Mouse (Mus musculus): ENCODE results near the gene Prdm10.
A peak's percentile ranks its signal among the peaks of the same experiment; 100 is the strongest.

Gene Prdm10

DNA sequence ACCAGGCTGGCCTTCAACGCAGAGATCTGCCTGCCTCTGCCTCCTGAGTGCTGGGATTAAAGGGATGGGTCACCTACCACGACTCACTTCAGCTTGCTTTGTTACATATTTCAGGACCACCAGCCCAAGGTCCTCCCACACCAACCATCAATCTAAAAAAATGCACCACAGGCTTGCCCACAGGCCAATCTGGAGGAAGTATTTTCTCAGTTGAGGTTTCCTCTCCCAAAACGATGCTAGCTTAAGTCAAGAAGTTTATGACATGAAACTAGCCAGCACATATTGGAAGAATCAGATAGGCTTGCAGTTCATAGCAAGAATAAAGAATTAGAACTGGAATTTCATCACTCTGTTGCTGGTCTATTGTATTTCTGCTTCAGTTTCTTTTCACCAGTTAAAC is 24.0 kb downstream of the Prdm10 start:
- no peak for DNase-seq (ENCODE audit: low spot score)

- no peak for DNase-seq (ENCODE audit: low spot score)
Measured at GRCm38 (mm10) chr9:31305117-31305516, 24.8 kb downstream of the Prdm10 start.

- no peak for DNase-seq (ENCODE audit: low spot score)
Measured at GRCm38 (mm10) chr9:31305807-31306206, 25.5 kb downstream of the Prdm10 start.

- DNase-seq (ENCODE audit: low spot score): no peak
Measured at GRCm38 (mm10) chr9:31307232-31307631, 26.9 kb downstream of the Prdm10 start.

DNA sequence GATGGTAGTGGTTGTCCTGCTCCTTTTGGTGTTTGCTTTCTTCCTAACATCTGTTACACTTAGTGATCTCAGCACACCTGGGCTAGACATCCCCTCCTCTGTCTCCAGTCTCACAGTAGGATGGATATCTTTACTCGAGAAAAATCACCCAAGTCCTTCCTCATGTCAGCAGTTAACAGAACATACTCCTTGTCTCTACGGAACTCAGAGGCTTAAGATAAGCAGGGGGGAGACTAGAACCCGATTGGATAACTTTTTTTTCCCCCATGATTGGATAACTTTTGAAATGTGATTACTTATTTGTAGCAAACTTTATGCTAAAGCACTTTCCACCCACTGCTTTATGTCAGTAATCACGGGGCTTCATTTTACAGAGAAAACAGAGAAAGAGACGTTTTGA is 28.7 kb downstream of the Prdm10 start:
- DNase-seq (ENCODE audit: low spot score): no peak

GRCm38 (mm10) chr9:31310662-31311061 is 30.3 kb downstream of the Prdm10 start:
- no peak for DNase-seq (ENCODE audit: low spot score)

- no peak for DNase-seq (ENCODE audit: low spot score)
Measured at GRCm38 (mm10) chr9:31313876-31314275, 33.5 kb downstream of the Prdm10 start.

GRCm38 (mm10) chr9:31315983-31316382 is 35.6 kb downstream of the Prdm10 start:
- peak; percentile 52 for DNase-seq (ENCODE audit: low spot score)

- DNase-seq (ENCODE audit: low spot score): no peak
Measured at GRCm38 (mm10) chr9:31318956-31319355, 38.6 kb downstream of the Prdm10 start.

- DNase-seq (ENCODE audit: low spot score): no peak
Measured at GRCm38 (mm10) chr9:31320734-31321133, 40.4 kb downstream of the Prdm10 start.

GRCm38 (mm10) chr9:31321526-31321925 is 41.2 kb downstream of the Prdm10 start:
- DNase-seq (ENCODE audit: low spot score): no peak

- no peak for DNase-seq (ENCODE audit: low spot score)
Measured at GRCm38 (mm10) chr9:31322090-31322489, 41.8 kb downstream of the Prdm10 start.

DNA sequence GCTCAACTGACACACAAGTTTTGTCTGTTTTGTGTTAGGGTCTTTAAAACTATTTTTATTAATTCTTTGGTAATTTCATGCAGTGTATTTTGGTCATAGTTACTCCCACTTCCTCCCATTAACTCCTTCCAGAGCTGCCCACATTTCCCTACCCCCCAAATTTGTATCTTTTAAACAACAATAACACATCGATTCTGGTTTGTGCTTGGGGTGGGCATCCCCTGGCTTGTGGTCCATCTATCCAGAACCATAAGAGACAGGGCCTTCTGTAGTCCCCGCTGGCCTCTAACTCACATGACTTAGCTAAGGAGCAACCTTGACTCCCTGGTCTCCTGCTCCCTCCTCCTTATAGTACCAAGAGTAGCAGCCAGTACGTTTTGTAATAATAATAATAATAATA is 50.5 kb downstream of the Prdm10 start:
- DNase-seq (ENCODE audit: low spot score): no peak

DNA sequence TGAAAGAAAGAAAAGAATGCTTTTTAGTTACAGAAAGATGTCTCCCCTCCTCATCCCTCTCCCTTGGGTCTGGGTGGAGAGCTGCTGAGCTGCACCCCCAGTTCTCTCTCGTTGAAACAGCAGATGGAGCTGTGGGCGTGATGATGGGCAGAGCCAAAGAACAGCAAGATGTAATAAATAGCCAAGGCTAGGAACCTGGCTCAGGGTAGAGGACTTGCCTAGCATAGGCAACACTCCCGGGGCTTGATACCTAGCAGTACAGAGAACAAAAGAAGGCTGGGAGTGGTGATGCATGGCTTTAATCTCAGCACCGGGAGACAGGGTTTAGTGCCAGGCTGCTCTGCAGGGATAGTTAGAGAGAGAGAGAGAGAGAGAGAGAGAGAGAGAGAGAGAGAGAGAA is 50.9 kb downstream of the Prdm10 start:
- no peak for DNase-seq (ENCODE audit: low spot score)

GRCm38 (mm10) chr9:31331906-31332305 is 51.6 kb downstream of the Prdm10 start:
- peak; percentile 66 for DNase-seq (ENCODE audit: low spot score)

DNA sequence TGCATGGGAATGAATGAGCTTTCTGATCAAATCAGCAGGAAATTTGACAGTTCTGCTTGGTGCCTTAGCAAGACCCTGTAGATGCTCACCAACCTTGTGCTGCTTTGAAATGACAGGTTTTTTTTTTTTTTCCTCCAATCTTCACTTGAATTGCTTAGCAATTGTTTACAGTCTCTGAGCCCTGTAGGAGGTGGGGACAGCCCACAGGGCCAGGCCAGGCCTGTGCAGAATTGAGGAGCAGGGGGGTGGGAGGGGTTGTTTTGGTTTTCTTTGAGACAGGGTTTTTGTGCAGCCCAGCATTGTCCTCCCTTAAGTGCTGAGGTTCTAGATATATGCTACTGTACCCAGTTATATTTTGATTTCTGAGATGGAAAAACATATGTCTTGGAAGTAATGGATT is 52.5 kb downstream of the Prdm10 start:
- peak; percentile 30 for DNase-seq (ENCODE audit: low spot score)

DNA sequence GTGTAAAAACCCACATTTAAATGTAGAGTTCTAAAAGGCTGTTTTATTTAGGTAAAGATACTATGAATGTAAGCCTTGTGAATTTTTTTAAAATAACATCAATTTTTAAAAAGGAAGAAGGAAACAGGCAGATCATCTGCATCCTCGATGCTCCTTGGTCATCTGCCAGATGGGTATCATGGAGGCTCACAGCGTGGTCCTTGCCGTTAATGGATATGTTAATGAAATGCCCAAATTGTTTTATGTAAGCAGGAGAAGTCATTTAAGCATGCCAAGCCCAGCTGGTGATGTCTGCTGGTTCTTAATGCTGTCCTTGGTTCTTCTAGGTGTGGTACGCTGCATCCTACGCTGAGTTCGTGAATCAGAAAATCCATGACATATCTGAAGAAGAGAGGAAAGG is 54.7 kb downstream of the Prdm10 start:
- no peak for DNase-seq (ENCODE audit: low spot score)

DNA sequence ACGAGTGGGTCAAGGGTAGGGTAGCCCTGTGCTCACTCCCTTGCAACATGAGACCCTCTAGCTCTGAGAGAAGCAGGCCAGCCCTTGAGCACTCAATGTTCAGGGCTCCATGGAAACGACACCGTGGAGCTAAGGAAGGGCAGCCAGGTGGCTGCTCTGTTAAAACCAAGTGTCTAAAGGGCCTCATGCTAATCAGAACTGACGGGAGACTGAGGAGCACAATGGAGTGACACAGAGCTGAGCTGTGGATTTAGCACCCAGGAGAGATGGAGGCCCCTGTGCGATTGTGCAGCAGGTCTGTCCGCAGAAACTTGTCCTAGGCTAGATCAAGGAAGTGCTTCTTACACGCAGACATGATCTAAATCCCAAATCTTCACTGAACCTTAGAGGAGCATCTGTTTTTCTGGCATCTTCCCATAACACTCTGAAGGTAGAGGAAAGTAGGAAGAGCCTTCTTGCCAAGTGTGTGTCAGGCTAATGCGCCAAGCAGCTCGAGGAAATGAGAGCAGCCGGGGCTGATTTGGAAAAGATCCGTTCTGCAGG is 64.0 kb downstream of the Prdm10 start:
- peak; percentile 68 for DNase-seq (ENCODE audit: low spot score)

DNA sequence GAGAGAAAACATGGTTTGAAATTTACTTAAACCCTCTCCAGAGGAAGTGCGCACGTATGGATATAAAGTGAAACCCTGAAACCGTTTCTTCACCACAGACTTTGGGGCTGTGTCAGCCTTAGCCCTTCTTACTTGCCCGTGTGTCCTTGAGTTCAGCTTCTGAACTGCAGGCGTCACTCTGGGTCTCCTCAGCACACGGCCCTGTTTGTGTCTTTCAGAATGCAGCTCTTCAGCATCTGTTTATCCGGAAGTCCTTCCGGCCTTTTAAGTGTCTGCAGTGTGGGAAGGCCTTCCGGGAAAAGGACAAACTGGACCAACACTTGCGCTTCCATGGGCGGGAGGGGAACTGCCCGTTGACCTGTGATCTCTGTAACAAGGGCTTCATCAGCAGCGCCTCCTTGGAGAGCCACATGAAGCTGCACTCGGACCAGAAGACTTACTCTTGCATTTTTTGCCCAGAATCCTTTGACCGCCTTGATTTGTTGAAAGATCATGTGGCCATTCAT is 66.3 kb downstream of the Prdm10 start:
- no peak for DNase-seq (ENCODE audit: low spot score)

- DNase-seq (ENCODE audit: low spot score): no peak
Measured at GRCm38 (mm10) chr9:31348458-31348857, 68.1 kb downstream of the Prdm10 start.

- DNase-seq (ENCODE audit: low spot score): peak; percentile 86
Measured at GRCm38 (mm10) chr9:31348915-31349314, 68.6 kb downstream of the Prdm10 start.

DNA sequence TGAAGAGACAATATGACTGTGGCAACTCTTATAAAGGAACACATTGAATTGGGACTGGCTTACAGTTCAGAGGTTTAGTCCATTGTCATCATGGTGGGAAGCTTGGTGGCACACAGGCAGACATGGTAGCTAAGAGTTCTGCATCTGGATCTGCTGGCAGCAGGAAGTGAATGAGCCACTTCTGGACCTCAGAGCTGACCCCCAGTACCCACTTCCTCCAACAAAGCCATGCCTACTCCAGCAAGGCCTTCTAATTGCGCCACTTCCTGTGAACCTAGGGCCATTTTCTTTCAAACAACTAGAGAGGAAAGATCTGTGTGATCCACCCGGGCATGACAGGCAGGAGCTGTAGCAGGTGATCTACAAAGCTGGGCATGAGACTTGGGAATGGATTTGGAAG is 72.4 kb downstream of the Prdm10 start:
- no peak for DNase-seq (ENCODE audit: low spot score)

GRCm38 (mm10) chr9:31353518-31353917 is 73.2 kb downstream of the Prdm10 start:
- DNase-seq (ENCODE audit: low spot score): no peak

DNA sequence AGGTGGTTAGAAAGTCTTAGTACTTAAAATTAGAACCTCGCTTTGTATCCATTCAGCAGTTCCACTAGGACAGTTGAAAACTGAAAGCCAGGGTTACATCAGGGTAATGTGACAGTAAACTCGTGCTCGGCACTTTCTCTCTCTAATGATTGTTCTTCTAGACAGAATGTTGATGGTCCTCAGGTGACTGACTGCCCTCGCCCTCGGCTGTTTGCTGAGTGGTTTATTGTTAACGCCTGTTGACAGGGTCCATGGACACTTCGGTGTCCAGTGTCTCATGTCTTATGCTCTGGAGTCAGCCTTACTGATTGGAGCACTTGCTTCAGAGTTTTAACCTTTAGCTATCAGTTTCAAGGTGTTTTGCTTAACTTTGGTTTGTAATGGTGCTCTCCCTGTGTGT is 73.7 kb downstream of the Prdm10 start:
- DNase-seq (ENCODE audit: low spot score): no peak
